Mouse (Mus musculus): ENCODE measurements around the gene Adss. TPM values are rescaled to one million over a fixed set of nuclear protein-coding genes. Genes with fewer than 3 reads are reported as not detected.

Adss gene
- polyA plus RNA-seq (2015; fragmentation: Illumina TruSeq; extraction: RNeasy Lipid Tissue Mini Kit (QIAGEN cat#74804); ENCODE audit: insufficient read depth, low replicate concordance): 83.4 TPM

DNA sequence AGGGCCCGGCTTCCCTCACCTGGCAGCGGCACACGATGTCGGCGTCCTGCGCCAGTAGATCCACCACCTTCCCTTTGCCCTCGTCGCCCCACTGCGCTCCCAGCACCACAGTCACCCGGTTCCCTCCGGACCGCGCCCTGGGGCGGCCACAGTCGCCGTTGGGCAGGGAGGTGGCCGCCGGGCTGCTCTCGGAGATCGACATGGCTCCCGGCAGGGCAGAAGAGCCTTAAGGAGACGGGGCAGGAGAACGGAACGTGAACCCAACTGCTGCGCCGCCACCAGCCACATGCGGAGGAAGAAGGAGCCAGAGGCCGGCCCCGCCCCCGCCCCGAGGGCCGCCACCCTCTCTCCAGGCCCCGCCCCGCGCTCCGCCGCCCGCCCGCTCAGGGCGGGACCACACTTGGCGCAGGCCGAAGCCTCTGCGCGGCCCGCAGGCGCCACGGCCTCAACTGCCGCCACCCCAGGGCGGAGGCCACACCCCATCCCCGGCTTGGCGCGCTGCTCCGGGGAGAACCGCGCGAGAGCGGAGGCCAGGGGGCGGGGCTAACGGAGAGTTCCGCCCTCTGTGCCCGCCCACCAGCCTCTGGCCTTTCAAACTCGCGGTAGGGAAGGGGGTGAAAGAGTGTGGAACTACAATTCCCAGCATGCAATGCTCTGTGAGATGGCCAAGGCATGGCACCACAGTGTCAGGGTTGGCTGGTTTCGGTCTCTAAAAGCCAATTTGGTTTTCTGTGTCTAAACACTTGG, at the start of gene Adss:
Adss (minus strand) TSS at position 319 of the 747 bp plus-strand sequence.

DNA sequence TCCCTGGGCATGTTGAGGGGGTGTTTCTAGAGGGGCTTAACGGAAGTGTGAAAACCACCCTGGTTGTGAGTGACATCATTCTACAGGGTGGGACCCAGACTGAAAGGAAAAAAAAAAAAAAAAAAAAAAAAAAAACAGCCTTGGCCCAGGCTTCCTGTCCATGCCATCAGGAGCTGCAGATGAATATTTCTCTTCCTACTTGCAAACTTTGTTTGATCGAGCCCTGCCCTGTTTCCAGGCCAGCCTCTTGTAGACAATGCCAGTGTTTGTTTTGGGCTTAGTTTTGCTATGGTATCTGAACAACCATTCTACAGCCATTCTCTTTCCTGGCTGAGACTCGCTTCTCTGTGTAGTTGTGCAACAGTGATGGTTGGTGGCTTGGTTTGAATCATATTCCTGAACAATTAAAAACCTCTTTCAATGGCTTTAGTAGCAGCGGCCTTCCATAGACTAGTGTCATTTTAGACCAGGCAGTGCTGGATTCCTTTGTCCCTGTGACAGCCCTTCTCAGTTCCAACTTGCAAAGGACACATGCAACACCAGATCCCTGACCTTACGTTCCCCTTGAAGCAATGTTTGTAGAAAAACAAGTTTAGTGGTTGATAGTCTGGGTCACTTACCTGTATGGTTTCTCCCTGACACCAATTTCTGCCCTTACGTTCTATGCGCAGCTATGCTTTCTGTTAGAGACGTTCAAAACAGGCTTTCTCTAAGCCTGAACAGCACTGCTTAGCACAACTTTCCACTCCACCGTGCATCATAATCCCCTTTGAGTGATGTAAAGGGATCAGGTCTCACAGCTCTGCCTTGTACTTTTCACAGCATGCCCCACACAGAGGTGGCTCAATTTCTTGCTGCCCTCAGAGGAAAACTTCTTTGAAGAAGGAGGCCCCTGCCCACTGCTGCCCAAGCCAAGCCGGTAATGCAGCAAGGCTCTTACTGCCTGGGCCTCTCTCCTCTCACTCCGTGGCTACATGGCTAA, 67.0 kb downstream of the Adss start, which contains the start of gene 1700016C15Rik:
1700016C15Rik (plus strand) TSS at position 772 of the 982 bp plus-strand sequence.

Other genes with a start within 250 kb of the Adss start
- not detected for gene 1700016C15Rik, start 66.7 kb downstream of the Adss start, polyA plus RNA-seq (2015; fragmentation: Illumina TruSeq; extraction: RNeasy Lipid Tissue Mini Kit (QIAGEN cat#74804); ENCODE audit: insufficient read depth, low replicate concordance)
- gene Catspere2, start 186.9 kb upstream of the Adss start, polyA plus RNA-seq (2015; fragmentation: Illumina TruSeq; extraction: RNeasy Lipid Tissue Mini Kit (QIAGEN cat#74804); ENCODE audit: insufficient read depth, low replicate concordance): 0.19 TPM

Data from spleen, adult 10 weeks (tissue).